Mouse (Mus musculus) thymus, postnatal 14 days (tissue): ENCODE data around the gene Yipf1.

Experiments used
- DNase-seq: peaks from one replicate; pipeline ENCODE4 v3.0.0; 2021

The Yipf1 gene

DNA sequence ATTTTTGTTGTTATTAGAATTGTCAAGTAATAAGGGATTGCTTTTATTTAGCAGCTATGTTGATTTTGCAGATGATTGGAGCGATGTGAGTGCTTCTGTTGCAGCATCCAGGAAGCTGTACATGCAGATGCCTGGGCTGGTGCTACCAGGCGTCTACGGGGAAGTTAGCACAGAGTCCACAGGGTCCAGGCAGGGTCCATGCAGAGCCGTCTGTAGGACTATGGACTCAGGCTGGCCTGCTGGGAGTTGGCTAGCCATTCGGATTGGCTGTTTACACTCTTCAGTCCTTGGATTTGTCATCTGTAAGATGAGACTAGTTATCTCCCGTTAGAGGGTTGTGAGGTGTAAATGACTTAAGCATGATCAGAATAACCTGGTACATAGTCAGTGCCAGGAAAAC is 64.8 kb downstream of the Yipf1 start:
- DNase-seq, result no peak

DNA sequence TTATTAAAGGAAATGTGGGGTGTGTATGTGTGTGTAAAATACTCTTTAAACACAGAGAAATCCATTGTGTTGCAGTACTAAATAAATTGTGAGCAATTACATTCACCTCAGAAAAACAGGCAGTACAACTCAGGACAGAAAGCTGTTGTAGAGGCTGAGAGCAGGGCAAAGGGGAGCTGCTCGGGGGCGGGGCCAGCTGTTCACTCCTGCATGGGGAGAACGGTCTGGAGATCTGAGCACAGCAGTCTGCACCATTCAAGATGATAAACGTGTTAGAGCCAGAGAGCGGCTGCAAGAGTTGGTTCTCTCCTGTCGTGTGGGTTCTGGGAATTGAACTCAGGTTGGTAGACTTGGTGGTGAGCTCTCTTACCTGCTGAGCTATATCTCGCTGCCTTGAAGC is 66.7 kb downstream of the Yipf1 start:
- DNase-seq, result no peak

DNA sequence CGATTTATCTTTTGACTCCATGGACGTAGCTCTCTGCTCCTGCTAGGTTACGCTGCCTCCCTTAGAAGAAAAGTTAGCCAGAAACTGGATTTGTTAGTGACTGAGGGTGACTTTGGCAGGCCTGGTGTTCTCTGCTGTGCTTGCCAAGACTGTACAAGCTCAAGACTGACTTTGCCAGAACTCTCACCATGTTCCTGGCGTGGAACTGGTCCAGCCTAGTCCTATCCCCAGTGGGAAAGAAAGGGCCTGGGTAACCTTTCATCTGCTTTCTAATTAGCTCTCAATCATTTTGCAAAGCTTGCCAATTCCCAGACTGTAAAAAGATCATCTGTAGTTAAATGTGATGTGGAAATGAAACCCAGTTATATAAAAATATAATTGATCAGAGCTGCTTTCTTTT is 72.9 kb downstream of the Yipf1 start:
- no peak for DNase-seq

DNA sequence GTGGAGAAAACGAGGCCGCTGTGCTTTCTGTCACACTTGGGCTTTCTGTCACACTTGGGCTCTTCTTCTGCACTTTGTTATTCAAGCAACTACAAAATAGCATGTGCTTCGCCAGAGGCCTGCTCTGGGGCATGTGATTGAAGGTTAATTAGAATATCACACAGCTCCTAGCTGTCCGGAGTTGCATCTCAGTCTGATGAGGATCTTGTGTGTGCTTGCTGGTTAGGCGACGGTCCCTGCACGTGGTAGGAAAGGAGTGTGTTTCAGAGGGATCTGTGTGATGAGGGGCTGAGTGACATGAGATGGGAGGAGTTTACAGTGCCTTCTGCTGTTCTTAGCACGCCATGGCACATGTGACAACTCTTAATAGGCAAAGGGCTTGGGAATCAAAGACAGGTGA is 73.3 kb downstream of the Yipf1 start:
- no peak for DNase-seq

DNA sequence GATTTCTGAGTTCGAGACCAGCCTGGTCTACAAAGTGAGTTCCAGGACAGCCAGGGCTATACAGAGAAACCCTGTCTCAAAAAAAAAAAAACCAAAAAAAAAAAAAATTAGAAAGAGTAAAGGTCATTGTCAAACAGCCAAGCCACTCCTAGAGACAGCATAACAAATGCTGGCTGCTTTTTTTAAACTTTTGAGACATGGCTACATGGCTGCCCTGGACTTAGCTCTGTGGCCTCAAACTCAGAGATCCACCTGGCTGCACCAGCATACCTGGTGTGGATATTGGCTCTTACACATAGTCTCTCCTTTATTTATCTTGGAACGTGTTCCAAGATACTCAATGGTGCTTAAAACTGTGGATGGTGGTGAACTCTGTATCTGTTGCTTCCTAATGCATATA is 74.1 kb downstream of the Yipf1 start:
- no peak for DNase-seq

DNA sequence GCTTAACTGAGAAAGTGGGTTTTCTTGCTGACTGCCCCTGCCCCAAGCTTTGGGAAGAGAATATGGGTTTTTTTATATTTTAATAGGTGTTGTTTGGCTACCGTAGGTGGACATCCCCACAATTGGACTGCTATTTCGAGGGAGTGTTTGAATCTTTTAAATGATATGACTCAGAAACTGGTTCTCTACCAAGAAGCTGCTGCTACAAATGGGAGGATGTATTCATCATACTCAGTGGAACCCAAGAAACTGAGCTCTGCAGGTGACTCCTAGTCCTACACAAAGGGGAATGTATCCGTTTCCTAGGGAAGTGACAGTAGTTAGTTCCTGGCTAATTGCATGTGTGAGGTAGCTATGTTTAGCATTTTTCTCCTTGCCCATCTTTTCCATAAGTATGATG is 75.2 kb downstream of the Yipf1 start:
- no peak for DNase-seq

DNA sequence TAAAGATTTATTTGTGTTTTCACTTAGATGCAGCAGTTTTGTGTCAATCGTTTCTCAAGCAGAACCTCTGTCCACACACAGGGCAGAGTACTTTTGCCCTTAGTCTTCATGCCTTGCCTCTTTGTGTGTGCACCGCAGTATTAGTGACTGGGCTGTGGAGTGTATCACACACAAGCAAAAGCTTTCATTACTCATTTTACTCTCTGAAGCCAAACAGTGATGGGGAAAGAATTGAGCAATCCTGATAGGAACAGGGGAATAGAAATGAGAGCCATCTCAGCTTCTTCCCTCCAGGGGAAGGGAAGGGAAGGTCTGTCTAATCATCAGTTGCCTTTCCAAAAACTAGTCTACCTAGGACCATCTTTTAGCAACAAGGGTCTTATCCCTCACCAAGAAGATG is 79.6 kb downstream of the Yipf1 start:
- DNase-seq, result no peak
